Mouse (Mus musculus): ENCODE measurements at regions not wholly inside any gene's neighbourhood (a gene's known extent, or its start where the extent isn't known, plus 50 kb on each side); places are given as distances from the start of the nearest gene placed in this dataset.
A peak's percentile ranks its signal among the peaks of the same experiment; 100 is the strongest.

- Histone ChIP-seq H3K36me3 (ENCODE audit: control insufficient read depth, insufficient read depth, low read length) (no peaks in the 10 kb centered on the region), H3K9me3 (ENCODE audit: control insufficient read depth, low read length) (no peaks in the 10 kb centered on the region), H3K9ac (ENCODE audit: low read length) (no peak overlapping the region), H3K4me1 (replicated peaks; ENCODE audit: control insufficient read depth, insufficient read depth, low read length) (no peaks in the 10 kb centered on the region), H3K27me3 (ENCODE audit: control insufficient read depth, insufficient read depth, low read depth, low read length) (no peaks in the 10 kb centered on the region), H3K4me3 (ENCODE audit: low read length) (no peak overlapping the region), H3K4me2 (ENCODE audit: low read depth, low read length) (no peak overlapping the region), H3K27ac (ENCODE audit: low read length) (no peak overlapping the region)
- ATAC-seq (ENCODE audit: low read depth), result no peak
- WGBS, result 26% methylated on average over 2 of the region's 2 CpGs
Observed at GRCm38 (mm10) chr11:18493086-18493485, 525.7 kb downstream of the Meis1 start.

DNA sequence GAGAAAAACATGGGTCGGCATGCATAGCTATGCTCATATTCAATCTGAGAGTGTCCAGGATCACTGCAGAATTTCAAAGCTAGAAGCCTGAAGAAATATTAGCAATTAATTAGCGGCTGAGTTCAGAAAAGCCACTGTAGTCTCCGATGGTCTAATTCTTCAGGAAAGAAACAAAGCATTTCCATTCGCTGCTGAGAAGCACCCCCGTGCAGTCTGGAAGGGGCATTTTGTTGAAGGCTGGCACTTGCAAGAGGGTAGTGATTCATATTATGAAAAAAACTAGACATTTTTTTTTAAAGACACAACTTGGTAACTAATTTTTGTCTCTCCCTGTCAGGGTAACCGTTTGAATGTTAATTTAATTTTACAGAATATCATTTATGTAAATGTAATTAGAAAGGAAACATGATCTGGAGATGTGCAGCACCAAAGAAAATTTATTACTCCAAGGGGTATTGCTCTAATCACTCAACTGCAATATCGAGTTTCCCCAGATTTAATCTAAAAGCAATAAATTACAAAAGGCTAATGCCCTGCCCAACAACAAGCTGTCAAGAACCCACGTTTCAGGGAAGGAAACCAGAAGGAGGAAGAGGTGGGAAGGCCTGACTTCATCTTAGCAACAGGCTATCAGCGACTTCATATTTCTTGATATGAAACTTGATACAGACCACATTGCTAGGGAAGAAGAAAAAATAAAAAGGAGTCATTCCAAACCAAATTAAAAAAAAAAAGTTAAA lies 529.1 kb downstream of the Meis1 start:
- Histone ChIP-seq H3K4me3 (ENCODE audit: low read length) (no peak overlapping the region), H3K9ac (ENCODE audit: low read length) (no peak overlapping the region), H3K27me3 (ENCODE audit: control insufficient read depth, insufficient read depth, low read depth, low read length) (no peaks in the 10 kb centered on the region), H3K36me3 (ENCODE audit: control insufficient read depth, insufficient read depth, low read length) (no peaks in the 10 kb centered on the region), H3K9me3 (ENCODE audit: control insufficient read depth, low read length) (no peaks in the 10 kb centered on the region), H3K4me1 (replicated peaks; ENCODE audit: control insufficient read depth, insufficient read depth, low read length) (no peaks in the 10 kb centered on the region), H3K27ac (ENCODE audit: low read length) (no peak overlapping the region), H3K4me2 (ENCODE audit: low read depth, low read length) (no peak overlapping the region)
- ATAC-seq (ENCODE audit: low read depth), result no peak
- WGBS, result 58% methylated on average over 9 of the region's 9 CpGs

DNA sequence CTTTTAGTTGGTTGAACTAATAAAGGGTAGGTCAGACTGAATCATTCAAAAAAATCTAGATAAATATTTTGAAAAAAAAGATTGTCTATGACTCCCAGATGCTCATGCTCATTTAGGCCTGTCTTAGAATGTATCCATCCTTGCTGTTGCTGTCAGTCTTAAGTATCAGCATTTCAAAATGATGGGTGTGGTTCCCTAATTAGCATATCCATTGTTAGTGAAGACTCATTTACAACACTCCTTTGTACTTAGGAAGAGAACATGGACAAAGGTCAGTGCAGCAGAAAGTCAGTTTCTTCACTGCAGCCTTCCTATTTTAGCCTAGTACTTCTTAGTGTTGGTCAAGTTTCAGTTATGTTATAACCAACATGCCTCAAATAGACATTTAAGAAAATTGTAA lies 525.2 kb upstream of the Etaa1 start:
- Histone ChIP-seq H3K36me3 (ENCODE audit: control insufficient read depth, insufficient read depth, low read length) (no peaks in the 10 kb centered on the region), H3K27me3 (ENCODE audit: control insufficient read depth, insufficient read depth, low read depth, low read length) (no peaks in the 10 kb centered on the region), H3K4me2 (ENCODE audit: low read depth, low read length) (no peak overlapping the region), H3K4me3 (ENCODE audit: low read length) (no peak overlapping the region), H3K9ac (ENCODE audit: low read length) (no peak overlapping the region), H3K9me3 (ENCODE audit: control insufficient read depth, low read length) (no peaks in the 10 kb centered on the region), H3K27ac (ENCODE audit: low read length) (no peak overlapping the region), H3K4me1 (replicated peaks; ENCODE audit: control insufficient read depth, insufficient read depth, low read length) (no peaks in the 10 kb centered on the region)
- ATAC-seq (ENCODE audit: low read depth), result no peak

- Histone ChIP-seq H3K27me3 (ENCODE audit: control insufficient read depth, insufficient read depth, low read depth, low read length) (no peaks in the 10 kb centered on the region), H3K4me3 (ENCODE audit: low read length) (no peak overlapping the region), H3K4me2 (ENCODE audit: low read depth, low read length) (no peak overlapping the region), H3K27ac (ENCODE audit: low read length) (no peak overlapping the region), H3K4me1 (replicated peaks; ENCODE audit: control insufficient read depth, insufficient read depth, low read length) (no peaks in the 10 kb centered on the region), H3K9ac (ENCODE audit: low read length) (no peak overlapping the region), H3K36me3 (ENCODE audit: control insufficient read depth, insufficient read depth, low read length) (no peaks in the 10 kb centered on the region), H3K9me3 (ENCODE audit: control insufficient read depth, low read length) (no peaks in the 10 kb centered on the region)
- ATAC-seq (ENCODE audit: low read depth), result no peak
- 33% methylated on average over 3 of the region's 3 CpGs for WGBS
Observed at GRCm38 (mm10) chr11:18451271-18451670, 497.6 kb upstream of the Etaa1 start.

DNA sequence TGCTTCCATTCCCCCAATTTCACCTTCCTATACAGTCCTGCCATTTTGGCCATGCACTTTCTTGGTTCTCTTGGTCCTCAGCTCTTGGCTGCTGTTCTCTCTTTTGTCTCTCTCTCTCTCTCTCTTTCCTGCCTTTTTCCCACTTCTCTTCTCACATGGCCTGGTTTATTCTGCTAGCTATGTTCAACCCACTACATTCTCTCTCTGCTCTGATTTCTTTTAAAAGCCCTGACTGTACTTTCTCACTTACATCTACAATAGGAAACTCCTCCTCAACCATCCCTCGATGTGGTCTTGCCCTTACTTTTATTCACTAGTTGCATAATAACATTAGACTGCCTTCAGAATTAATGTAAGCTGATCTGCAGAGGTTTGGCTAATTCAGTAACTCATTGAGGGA lies 495.2 kb upstream of the Etaa1 start:
- no peaks in the 10 kb centered on the region for H3K9me3 ChIP-seq (ENCODE audit: control insufficient read depth, low read length)
- no peak overlapping the region for H3K4me2 ChIP-seq (ENCODE audit: low read depth, low read length)
- no peaks in the 10 kb centered on the region for H3K27me3 ChIP-seq (ENCODE audit: control insufficient read depth, insufficient read depth, low read depth, low read length)
- ATAC-seq (ENCODE audit: low read depth), result no peak
- H3K4me1 ChIP-seq (replicated peaks; ENCODE audit: control insufficient read depth, insufficient read depth, low read length), result no peaks in the 10 kb centered on the region; the same call in 1 of the 2 replicates
- no peak overlapping the region for H3K9ac ChIP-seq (ENCODE audit: low read length)
- no peak overlapping the region for H3K27ac ChIP-seq (ENCODE audit: low read length)
- no peak overlapping the region for H3K4me3 ChIP-seq (ENCODE audit: low read length)
- WGBS, result 75% methylated on average over 1 of the region's 1 CpGs
- no peaks in the 10 kb centered on the region for H3K36me3 ChIP-seq (ENCODE audit: control insufficient read depth, insufficient read depth, low read length)

- Histone ChIP-seq H3K27me3 (ENCODE audit: control insufficient read depth, insufficient read depth, low read depth, low read length) (no peaks in the 10 kb centered on the region), H3K9ac (ENCODE audit: low read length) (no peak overlapping the region), H3K4me3 (ENCODE audit: low read length) (no peak overlapping the region), H3K9me3 (ENCODE audit: control insufficient read depth, low read length) (no peaks in the 10 kb centered on the region), H3K36me3 (ENCODE audit: control insufficient read depth, insufficient read depth, low read length) (no peaks in the 10 kb centered on the region), H3K27ac (ENCODE audit: low read length) (no peak overlapping the region), H3K4me1 (replicated peaks; ENCODE audit: control insufficient read depth, insufficient read depth, low read length) (no peaks in the 10 kb centered on the region; the same call in 1 of the 2 replicates), H3K4me2 (ENCODE audit: low read depth, low read length) (no peak overlapping the region)
- 40% methylated on average over 8 of the region's 8 CpGs for WGBS
- peak; percentile 82 for ATAC-seq (ENCODE audit: low read depth)
Observed at GRCm38 (mm10) chr11:18444600-18444999, 490.9 kb upstream of the Etaa1 start.

DNA sequence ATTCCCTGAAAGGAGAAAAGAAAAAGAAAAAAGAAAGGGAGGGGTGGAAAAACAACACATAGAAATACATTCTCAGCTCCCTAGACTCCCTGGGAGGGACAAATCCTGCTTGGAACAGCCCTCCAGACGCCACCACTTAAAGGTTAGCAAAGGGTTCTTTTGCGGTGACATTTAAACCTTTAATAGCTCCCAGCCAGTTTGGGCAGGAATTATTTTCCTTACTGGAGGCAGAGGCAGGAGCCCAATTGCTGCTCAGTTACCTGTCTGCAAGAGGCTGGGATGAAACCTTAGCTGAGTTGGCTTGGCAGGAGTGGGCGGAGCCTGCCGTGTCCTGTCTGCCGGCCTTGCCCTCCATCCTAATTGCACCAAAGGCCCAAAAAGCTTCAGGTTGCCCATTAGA lies 490.4 kb upstream of the Etaa1 start:
- Histone ChIP-seq H3K36me3 (ENCODE audit: control insufficient read depth, insufficient read depth, low read length) (no peaks in the 10 kb centered on the region), H3K27ac (ENCODE audit: low read length) (no peak overlapping the region), H3K4me1 (replicated peaks; ENCODE audit: control insufficient read depth, insufficient read depth, low read length) (no peaks in the 10 kb centered on the region; the same call in 1 of the 2 replicates), H3K4me2 (ENCODE audit: low read depth, low read length) (no peak overlapping the region), H3K9ac (ENCODE audit: low read length) (no peak overlapping the region), H3K9me3 (ENCODE audit: control insufficient read depth, low read length) (no peaks in the 10 kb centered on the region), H3K4me3 (ENCODE audit: low read length) (no peak overlapping the region), H3K27me3 (ENCODE audit: control insufficient read depth, insufficient read depth, low read depth, low read length) (no peaks in the 10 kb centered on the region)
- 43% methylated on average over 5 of the region's 5 CpGs for WGBS
- 0 out of 2 replicates have a peak, but pooled peaks have one; percentile 23 for ATAC-seq (ENCODE audit: low read depth)

DNA sequence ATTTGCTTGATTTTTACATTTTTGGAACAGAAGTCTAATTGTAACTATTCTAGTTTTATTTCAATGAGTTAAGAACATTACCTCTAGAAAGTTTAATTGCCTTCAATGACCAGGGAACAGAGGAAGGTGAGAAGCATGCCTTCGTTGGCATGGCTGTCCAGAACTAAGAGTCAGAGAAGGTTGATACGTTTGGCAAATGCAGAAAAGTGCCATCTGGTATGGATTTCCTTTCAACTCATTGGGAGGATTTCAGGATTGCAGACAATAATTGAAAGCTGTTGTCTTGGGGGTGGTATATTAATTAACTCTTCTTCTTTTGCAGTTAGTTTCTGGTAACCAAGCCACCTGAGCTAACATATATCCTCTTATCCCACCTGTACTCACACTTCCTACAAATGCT lies 489.5 kb upstream of the Etaa1 start:
- Histone ChIP-seq H3K4me3 (ENCODE audit: low read length) (no peak overlapping the region), H3K4me2 (ENCODE audit: low read depth, low read length) (no peak overlapping the region), H3K27me3 (ENCODE audit: control insufficient read depth, insufficient read depth, low read depth, low read length) (no peaks in the 10 kb centered on the region), H3K4me1 (replicated peaks; ENCODE audit: control insufficient read depth, insufficient read depth, low read length) (no peaks in the 10 kb centered on the region; the same call in 1 of the 2 replicates), H3K9ac (ENCODE audit: low read length) (no peak overlapping the region), H3K9me3 (ENCODE audit: control insufficient read depth, low read length) (no peaks in the 10 kb centered on the region), H3K36me3 (ENCODE audit: control insufficient read depth, insufficient read depth, low read length) (no peaks in the 10 kb centered on the region), H3K27ac (ENCODE audit: low read length) (no peak overlapping the region)
- no peak for ATAC-seq (ENCODE audit: low read depth)
- WGBS, result 84% methylated on average over 2 of the region's 2 CpGs

GRCm38 (mm10) chr11:18437834-18438611 lies 484.3 kb upstream of the Etaa1 start:
- H3K27ac ChIP-seq (ENCODE audit: low read length), result no peak overlapping the region
- no peaks in the 10 kb centered on the region for H3K4me1 ChIP-seq (replicated peaks; ENCODE audit: control insufficient read depth, insufficient read depth, low read length)
- H3K9me3 ChIP-seq (ENCODE audit: control insufficient read depth, low read length), result no peaks in the 10 kb centered on the region
- H3K27me3 ChIP-seq (ENCODE audit: control insufficient read depth, insufficient read depth, low read depth, low read length), result no peaks in the 10 kb centered on the region
- ATAC-seq (ENCODE audit: low read depth), result peak; percentile 56; the same call in 1 of the 2 replicates
- H3K9ac ChIP-seq (ENCODE audit: low read length), result no peak overlapping the region
- no peak overlapping the region for H3K4me2 ChIP-seq (ENCODE audit: low read depth, low read length)
- WGBS, result 46% methylated on average over 6 of the region's 6 CpGs
- H3K4me3 ChIP-seq (ENCODE audit: low read length), result no peak overlapping the region
- no peaks in the 10 kb centered on the region for H3K36me3 ChIP-seq (ENCODE audit: control insufficient read depth, insufficient read depth, low read length)
